Mouse (Mus musculus) forebrain, embryonic 15.5 days (tissue): ENCODE data around the gene Imp4. TPM values are rescaled to one million over a fixed set of nuclear protein-coding genes. Genes with fewer than 3 reads are reported as not detected.

Experiments
- ATAC-seq: fragments of 200-750 bp; cut with Nextera tagmentation; replicated peaks from 2 replicates; pipeline ENCODE4 v1.8.0; 2017; ENCODE audit warnings: mild to moderate bottlenecking, moderate TSS enrichment, moderate library complexity
- H3K27ac ChIP-seq: fragments of 300-500 bp; sonication (generic); replicated peaks from 2 replicates; pipeline ENCODE4 v1.5.1; 2015; ENCODE audit warnings: mild to moderate bottlenecking, inconsistent platforms
- H3K27me3 ChIP-seq: fragments of 300-500 bp; sonication (generic); 2 replicates; pipeline ENCODE4 v1.6.1; 2015; ENCODE audit warnings: inconsistent platforms
- H3K36me3 ChIP-seq: fragments of 300-500 bp; sonication (generic); 2 replicates; pipeline ENCODE4 v1.6.1; 2015; ENCODE audit warnings: mild to moderate bottlenecking, inconsistent platforms
- H3K4me1 ChIP-seq: fragments of 300-500 bp; sonication (generic); 2 replicates; pipeline ENCODE4 v1.6.1; 2015; ENCODE audit warnings: inconsistent platforms
- H3K4me2 ChIP-seq: fragments of 300-500 bp; sonication (generic); replicated peaks from 2 replicates; pipeline ENCODE4 v1.6.1; 2015; ENCODE audit warnings: mild to moderate bottlenecking, inconsistent platforms
- H3K4me3 ChIP-seq: fragments of 300-500 bp; sonication (generic); 2 replicates; pipeline ENCODE4 v1.5.1; 2015; ENCODE audit warnings: mild to moderate bottlenecking, inconsistent platforms
- H3K9ac ChIP-seq: fragments of 300-500 bp; sonication (generic); replicated peaks from 2 replicates; pipeline ENCODE4 v1.6.1; 2015; ENCODE audit warnings: mild to moderate bottlenecking, inconsistent platforms
- H3K9me3 ChIP-seq: fragments of 300-500 bp; sonication (generic); 2 replicates; pipeline ENCODE4 v1.6.1; 2016; ENCODE audit warnings: inconsistent platforms
- WGBS: fragments of 180-500 bp; shearing (Covaris S2); methylation state at CpG from one replicate; pipeline ENCODE4 v1.1.7; 2015; ENCODE audit warnings: mixed read lengths; 5-methylcytosine and 5-hydroxymethylcytosine counted together
- polyA plus RNA-seq: library from polyadenylated mRNA; unstranded; fragments of >200 nt; fragmentation: Nextera tagmentation; extraction: Ambion mirVana; gene quantifications from 2 replicates; pipeline ENCODE4 v1.2.1, GENCODE M21; 2015

Imp4 gene
- polyA plus RNA-seq, 1 experiment from 2014 or later: 62.1 TPM

DNA sequence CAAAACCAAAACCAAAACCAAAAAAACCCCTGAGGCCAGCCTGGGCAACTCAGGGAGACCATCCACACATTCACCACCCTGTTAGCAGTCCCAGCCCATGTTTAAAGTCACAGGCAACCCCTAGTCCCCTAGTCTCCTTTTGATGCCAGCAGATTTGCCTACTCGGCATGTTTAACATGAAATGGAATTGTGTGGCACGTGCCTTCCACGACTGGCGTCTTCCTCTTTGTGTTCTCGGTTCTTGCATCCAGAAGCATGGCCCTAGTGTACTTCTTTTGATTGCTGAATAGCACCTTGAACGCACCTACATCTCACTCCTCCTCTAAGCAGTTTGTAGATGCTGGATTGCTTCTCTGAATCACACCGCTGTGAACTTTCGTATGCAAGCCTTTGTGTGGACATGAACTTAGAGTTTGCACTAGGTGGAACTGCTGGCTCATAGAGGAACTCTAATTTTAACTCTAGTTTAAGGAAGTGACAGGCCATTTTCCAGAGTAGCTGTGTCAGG lies 24.7 kb downstream of the Imp4 start:
- no peak for ATAC-seq
- WGBS: 87% methylated on average over 8 of the region's 8 CpGs
- no peak overlapping the region for H3K4me2 ChIP-seq

GRCm38 (mm10) chr1:34465445-34465844 lies 25.8 kb downstream of the Imp4 start:
- Histone ChIP-seq H3K36me3 (no peaks in the 10 kb centered on the region), H3K9me3 (no peaks in the 10 kb centered on the region), H3K4me3 (no peak overlapping the region), H3K27ac (no peak overlapping the region), H3K4me1 (no peaks in the 10 kb centered on the region), H3K4me2 (no peak overlapping the region), H3K27me3 (0 out of 2 replicates have a peak, but pooled peaks cover 7% of the 10 kb centered on the region), H3K9ac (no peak overlapping the region)
- ATAC-seq: no peak
- WGBS: 87% methylated on average over 6 of the region's 6 CpGs

More for the DNA sequence above, 24.7 kb downstream of the Imp4 start:
- Histone ChIP-seq H3K9me3 (no peaks in the 10 kb centered on the region), H3K9ac (no peak overlapping the region), H3K4me1 (peaks cover 6% of the 10 kb centered on the region), H3K4me3 (no peak overlapping the region), H3K27me3 (peaks cover 12% of the 10 kb centered on the region; the same call in 1 of the 2 replicates), H3K27ac (no peak overlapping the region), H3K36me3 (no peaks in the 10 kb centered on the region)

DNA sequence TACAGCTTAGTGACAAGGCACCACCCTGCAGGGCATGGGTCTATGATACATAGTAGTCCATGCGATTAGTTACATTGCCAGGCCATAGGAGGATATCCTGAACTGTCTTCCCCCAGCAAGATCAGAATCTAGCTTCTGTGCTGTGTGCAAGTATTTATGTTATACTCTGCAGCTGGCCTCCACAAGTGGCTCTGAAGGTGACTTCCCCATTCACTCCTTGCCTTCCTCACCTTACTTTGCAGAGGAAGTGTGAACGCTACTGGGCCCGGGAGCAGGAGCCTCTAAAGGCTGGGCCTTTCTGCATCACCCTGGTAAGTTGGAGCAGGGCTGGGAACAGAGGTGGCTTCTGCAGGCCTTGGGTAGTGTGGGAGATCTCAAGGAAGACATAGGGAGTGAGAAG lies 28.4 kb downstream of the Imp4 start:
- whole genome bisulfite sequencing: 70% methylated on average over 3 of the region's 3 CpGs
- peaks cover 19% of the 10 kb centered on the region for H3K27me3 ChIP-seq
- H3K36me3 ChIP-seq: no peaks in the 10 kb centered on the region
- ATAC-seq: no peak
- no peak overlapping the region for H3K4me2 ChIP-seq
- no peak overlapping the region for H3K9ac ChIP-seq
- no peak overlapping the region for H3K27ac ChIP-seq
- H3K4me3 ChIP-seq: no peak overlapping the region
- no peaks in the 10 kb centered on the region for H3K9me3 ChIP-seq
- peaks cover 8% of the 10 kb centered on the region for H3K4me1 ChIP-seq

DNA sequence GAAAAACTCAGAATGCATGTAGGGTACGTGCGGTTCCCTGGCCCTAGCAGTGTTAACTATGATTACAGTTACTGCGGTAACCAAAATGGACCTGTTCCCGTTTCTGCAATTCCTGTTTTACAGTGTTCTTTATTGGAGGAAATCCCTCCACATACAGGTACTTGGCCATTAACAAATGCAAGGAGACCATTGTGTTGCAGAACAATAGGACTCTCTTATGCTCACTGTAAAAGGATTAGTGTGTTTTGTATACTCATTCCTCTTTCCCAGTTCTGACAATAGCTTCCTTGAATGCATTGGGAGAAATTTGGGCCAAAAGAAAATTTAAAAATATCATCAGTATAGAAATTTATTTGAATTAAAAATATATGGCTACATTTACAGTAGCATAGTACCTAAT lies 28.8 kb downstream of the Imp4 start:
- Histone ChIP-seq H3K27ac (no peak overlapping the region), H3K4me2 (no peak overlapping the region), H3K4me1 (peaks cover 10% of the 10 kb centered on the region), H3K4me3 (no peak overlapping the region), H3K9me3 (no peaks in the 10 kb centered on the region), H3K36me3 (no peaks in the 10 kb centered on the region), H3K9ac (no peak overlapping the region), H3K27me3 (peaks cover 22% of the 10 kb centered on the region)
- WGBS: 59% methylated on average over 4 of the region's 4 CpGs
- ATAC-seq: no peak

GRCm38 (mm10) chr1:34469801-34470200 lies 30.1 kb downstream of the Imp4 start:
- no peak for ATAC-seq
- Histone ChIP-seq H3K4me1 (peaks cover 10% of the 10 kb centered on the region), H3K9ac (no peak overlapping the region), H3K27me3 (peaks cover 25% of the 10 kb centered on the region), H3K36me3 (no peaks in the 10 kb centered on the region), H3K9me3 (no peaks in the 10 kb centered on the region), H3K4me2 (no peak overlapping the region), H3K4me3 (no peak overlapping the region), H3K27ac (no peak overlapping the region)
- WGBS: 69% methylated on average over 5 of the region's 5 CpGs

GRCm38 (mm10) chr1:34472427-34473300 lies 33.0 kb downstream of the Imp4 start:
- Histone ChIP-seq H3K27me3 (peaks cover 25% of the 10 kb centered on the region), H3K4me2 (peak overlapping the region; percentile 93), H3K4me1 (peaks cover 10% of the 10 kb centered on the region), H3K27ac (no peak overlapping the region), H3K4me3 (peak overlapping the region; percentile 46), H3K36me3 (no peaks in the 10 kb centered on the region), H3K9me3 (no peaks in the 10 kb centered on the region), H3K9ac (peak overlapping the region; percentile 53)
- ATAC-seq: peak; percentile 75
- WGBS: under 1% methylated on average over 42 of the region's 43 CpGs

- WGBS: 80% methylated on average over 11 of the region's 11 CpGs
- no peak overlapping the region for H3K9ac ChIP-seq
- ATAC-seq: no peak
- H3K27me3 ChIP-seq: no peaks in the 10 kb centered on the region
- H3K4me2 ChIP-seq: no peak overlapping the region
- H3K9me3 ChIP-seq: no peaks in the 10 kb centered on the region
- no peaks in the 10 kb centered on the region for H3K36me3 ChIP-seq
- no peaks in the 10 kb centered on the region for H3K4me1 ChIP-seq
- H3K4me3 ChIP-seq: no peak overlapping the region
- H3K27ac ChIP-seq: no peak overlapping the region
These were observed 39.4 kb downstream of the Imp4 start for GRCm38 (mm10) chr1:34478891-34479655.

- Histone ChIP-seq H3K9me3 (no peaks in the 10 kb centered on the region), H3K36me3 (no peaks in the 10 kb centered on the region), H3K27ac (no peak overlapping the region), H3K4me1 (peaks cover 5% of the 10 kb centered on the region), H3K27me3 (no peaks in the 10 kb centered on the region), H3K4me2 (no peak overlapping the region), H3K4me3 (no peak overlapping the region), H3K9ac (no peak overlapping the region)
- WGBS: 88% methylated on average over 5 of the region's 5 CpGs
- ATAC-seq: no peak
These were observed 41.1 kb downstream of the Imp4 start for GRCm38 (mm10) chr1:34480801-34481200.

DNA sequence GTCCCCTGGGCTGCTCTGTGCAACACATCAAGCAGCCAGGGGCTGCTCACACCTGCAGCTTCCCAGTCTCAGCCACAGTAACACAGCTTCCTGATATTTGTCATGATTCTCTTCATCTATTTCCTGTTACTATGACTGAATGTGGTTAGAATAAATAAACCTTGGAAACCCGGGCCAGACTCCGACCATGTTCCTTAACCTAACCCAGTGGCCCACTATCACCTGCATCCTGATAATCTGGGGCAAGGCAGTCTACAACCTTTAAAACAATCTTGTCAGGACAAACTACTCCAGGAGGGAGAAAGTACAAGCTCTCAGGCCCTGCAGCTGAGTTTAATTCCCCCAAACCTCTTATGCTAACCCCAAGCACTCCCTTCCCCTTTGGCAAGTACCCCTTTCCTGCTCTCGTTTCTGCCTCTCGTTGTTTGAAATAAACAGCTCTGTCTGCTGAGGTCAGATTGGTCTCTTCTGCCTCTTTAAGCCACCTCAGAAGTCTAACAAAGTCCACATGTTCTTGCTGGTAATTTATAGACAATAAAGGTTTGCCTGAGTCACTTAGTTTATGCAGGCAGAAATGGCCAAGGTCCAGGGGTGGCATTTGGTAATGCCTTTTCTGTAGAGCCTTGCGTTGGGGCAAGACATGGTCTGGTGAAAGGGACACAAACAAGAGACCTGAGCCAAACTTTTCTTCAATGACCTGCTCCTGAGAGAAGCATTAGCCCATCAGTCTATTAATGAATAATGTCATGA lies 42.4 kb downstream of the Imp4 start:
- Histone ChIP-seq H3K36me3 (no peaks in the 10 kb centered on the region), H3K27me3 (no peaks in the 10 kb centered on the region), H3K9me3 (no peaks in the 10 kb centered on the region), H3K4me1 (peaks cover 5% of the 10 kb centered on the region), H3K4me2 (no peak overlapping the region), H3K27ac (no peak overlapping the region), H3K9ac (no peak overlapping the region), H3K4me3 (no peak overlapping the region)
- ATAC-seq: no peak
- WGBS: 73% methylated on average over 5 of the region's 5 CpGs

GRCm38 (mm10) chr1:34484470-34484869 lies 44.8 kb downstream of the Imp4 start:
- 79% methylated on average over 10 of the region's 10 CpGs for WGBS
- Histone ChIP-seq H3K27me3 (no peaks in the 10 kb centered on the region), H3K27ac (no peak overlapping the region), H3K4me1 (peaks cover 5% of the 10 kb centered on the region), H3K4me2 (no peak overlapping the region), H3K9me3 (no peaks in the 10 kb centered on the region), H3K36me3 (no peaks in the 10 kb centered on the region), H3K4me3 (no peak overlapping the region), H3K9ac (no peak overlapping the region)
- ATAC-seq: no peak

DNA sequence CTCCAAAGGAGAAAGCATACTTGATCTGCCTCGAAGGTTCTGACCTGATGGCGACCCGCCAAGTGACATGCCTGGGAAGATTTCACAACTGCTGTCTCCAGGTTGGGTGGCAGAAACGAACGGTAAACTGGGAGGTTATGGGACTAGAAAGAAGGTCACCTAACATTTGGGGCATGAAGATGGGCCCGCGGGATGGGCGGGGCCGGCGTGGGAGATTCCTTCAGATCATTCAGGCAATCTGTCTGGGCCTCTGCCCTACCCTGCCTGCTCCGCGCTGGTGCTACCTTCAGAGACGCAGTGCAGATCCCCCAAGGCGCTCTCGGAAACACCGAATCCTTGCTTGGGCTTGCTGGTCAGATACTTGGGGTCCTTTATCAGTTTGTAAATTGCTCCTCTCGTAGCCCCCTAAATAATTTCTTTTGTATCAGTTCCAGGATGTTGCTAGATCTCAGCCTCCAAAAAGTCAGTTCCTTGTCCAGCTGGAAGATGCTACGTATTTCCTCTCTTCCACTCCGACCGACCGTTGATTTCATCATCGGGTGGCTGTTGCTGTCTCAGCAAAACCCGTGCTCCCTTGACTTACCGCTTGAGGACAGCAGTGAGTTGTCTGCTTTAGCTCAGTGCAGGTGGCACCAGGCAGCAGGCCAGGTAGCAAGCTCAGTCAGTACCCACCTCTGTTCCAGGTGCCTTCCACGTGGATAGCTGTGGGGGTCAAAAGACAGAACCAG lies 46.0 kb downstream of the Imp4 start:
- Histone ChIP-seq H3K36me3 (no peaks in the 10 kb centered on the region), H3K4me3 (peak overlapping the region; percentile 29), H3K4me1 (peaks cover 5% of the 10 kb centered on the region), H3K27ac (no peak overlapping the region), H3K9ac (peak overlapping the region; percentile 30; the same call in 1 of the 2 replicates), H3K9me3 (no peaks in the 10 kb centered on the region), H3K4me2 (peak overlapping the region; percentile 48), H3K27me3 (no peaks in the 10 kb centered on the region)
- WGBS: 12% methylated on average over 25 of the region's 25 CpGs
- ATAC-seq: peak; percentile 43; the same call in 1 of the 2 replicates
